In genomic region chr7:27259771-27260170, GRCm38 (mm10) we compare ENCODE assay signal across 8 mouse cellular contexts. TPM values are rescaled to one million over a fixed set of nuclear protein-coding genes. Genes with fewer than 3 reads are reported as not detected.
A peak's percentile ranks its signal among the peaks of the same experiment; 100 is the strongest.
DNase-seq lines count a peak whose midpoint lies in the region; ATAC-seq and TF ChIP-seq lines count a peak whose summit lies in the region.

No protein-coding gene starts in this region.

- peak overlapping the region; percentile 92 for H3K9ac ChIP-seq in forebrain, embryonic 13.5 days
- peak overlapping the region; percentile 81; the same call in 1 of the 2 replicates for H3K9ac ChIP-seq in liver, postnatal 0 days (replicated peaks)

- no peaks in the 10 kb centered on the region for H3K9me3 ChIP-seq in forebrain, embryonic 13.5 days (replicated peaks)
- no peaks in the 10 kb centered on the region for H3K9me3 ChIP-seq in liver, postnatal 0 days (ENCODE audit: low read length)

- no peaks in the 10 kb centered on the region for H3K27me3 ChIP-seq in forebrain, embryonic 13.5 days
- H3K27me3 ChIP-seq in liver, postnatal 0 days (ENCODE audit: insufficient read depth, low read length): no peaks in the 10 kb centered on the region

- peak overlapping the region; percentile 94 for H3K27ac ChIP-seq in forebrain, embryonic 13.5 days
- no peak overlapping the region for H3K27ac ChIP-seq in liver, postnatal 0 days (ENCODE audit: low read depth)

- H3K4me3 ChIP-seq in forebrain, embryonic 13.5 days: peak overlapping the region; percentile 83
- H3K4me3 ChIP-seq in liver, postnatal 0 days (ENCODE audit: low read depth, low read length): peak overlapping the region; percentile 68; the same call in 1 of the 2 replicates

- peaks cover 29% of the 10 kb centered on the region for H3K36me3 ChIP-seq in forebrain, embryonic 13.5 days (ENCODE audit: poor library complexity, severe bottlenecking)
- H3K36me3 ChIP-seq in liver, postnatal 0 days (replicated peaks; ENCODE audit: insufficient read depth, low read length): no peaks in the 10 kb centered on the region

- TF ChIP-seq CTCF in liver, postnatal 0 days (IDR thresholded peaks at IDR 0.05; ENCODE audit: low read depth): no peak

- peak overlapping the region; percentile 90 for H3K4me2 ChIP-seq in forebrain, embryonic 13.5 days
- H3K4me2 ChIP-seq in liver, postnatal 0 days (ENCODE audit: low read depth, low read length): peak overlapping the region; percentile 99

- no peak for ATAC-seq in forebrain, embryonic 13.5 days
- no peak for ATAC-seq in liver, postnatal 0 days

- 30% methylated on average over 5 of the region's 5 CpGs for WGBS in forebrain, embryonic 13.5 days
- WGBS in liver, postnatal 0 days (ENCODE audit: insufficient replicate concordance): 51% methylated on average over 5 of the region's 5 CpGs

- DNase-seq in kidney, postnatal 4 days: peak; percentile 17 to 25
- DNase-seq in kidney, adult 9 months: no peak
- peak; percentile 67 for DNase-seq in NIH3T3 (ENCODE audit: low read depth)
- no peak for DNase-seq in liver, postnatal 0 days
- no peak for DNase-seq in urinary bladder, postnatal 36 days (ENCODE audit: low spot score in 2 of 2)
- no peak for DNase-seq in frontal cortex, postnatal 14 days (ENCODE audit: low spot score in 2 of 2)
- DNase-seq in kidney, postnatal 10 days: no peak

- TF ChIP-seq EP300 in liver, postnatal 0 days (IDR thresholded peaks at IDR 0.05; ENCODE audit: low read depth): no peak

- peaks cover 54% of the 10 kb centered on the region for H3K4me1 ChIP-seq in forebrain, embryonic 13.5 days
- H3K4me1 ChIP-seq in liver, postnatal 0 days (ENCODE audit: insufficient read depth): peaks cover 21% of the 10 kb centered on the region

RNA-seq across cellular contexts. Expression of gene Numbl, which starts 1.5 kb away (rescaled TPM):
- polyA plus RNA-seq in forebrain, embryonic 13.5 days (2015; fragmentation: Nextera tagmentation; extraction: Ambion mirVana): 31.1 and 32.3 TPM in 2 replicates
- polyA plus RNA-seq in liver, postnatal 0 days (2015; fragmentation: Nextera tagmentation; extraction: Ambion mirVana): 1.1 and 1.2 TPM in 2 replicates

RNA-seq across cellular contexts. Expression of gene Coq8b, which starts 26.9 kb away (rescaled TPM):
- polyA plus RNA-seq in forebrain, embryonic 13.5 days (2015; fragmentation: Nextera tagmentation; extraction: Ambion mirVana): 22.3 and 25.5 TPM in 2 replicates
- 20.1 and 23.5 TPM in 2 replicates for polyA plus RNA-seq in liver, postnatal 0 days (2015; fragmentation: Nextera tagmentation; extraction: Ambion mirVana)

RNA-seq across cellular contexts. Expression of gene Itpkc, which starts 31.3 kb away (rescaled TPM):
- 4.6 and 5.4 TPM in 2 replicates for polyA plus RNA-seq in forebrain, embryonic 13.5 days (2015; fragmentation: Nextera tagmentation; extraction: Ambion mirVana)
- polyA plus RNA-seq in liver, postnatal 0 days (2015; fragmentation: Nextera tagmentation; extraction: Ambion mirVana): 1.2 and 1.5 TPM in 2 replicates

Comparison
In these comparisons a context has a peak if more than half of its experiments do, and no peak if none do; other contexts are left out.
1. DNase-seq: peak in kidney, postnatal 4 days (2 of 2) and NIH3T3 (single experiment); none in kidney, adult 9 months (single experiment), liver, postnatal 0 days (single experiment), urinary bladder, postnatal 36 days (0 of 2), frontal cortex, postnatal 14 days (0 of 2) and kidney, postnatal 10 days (single experiment).
2. RNA of gene Numbl, which starts 1.5 kb away (polyA plus RNA-seq): 31.1 to 32.3 TPM in forebrain, embryonic 13.5 days; 1.1 to 1.2 TPM in liver, postnatal 0 days; every median in the first group is over 10 times any median in the second.